Mouse (Mus musculus) midbrain, embryonic 13.5 days (tissue): ENCODE data around the gene Rbm4. TPM values are rescaled to one million over a fixed set of nuclear protein-coding genes. Genes with fewer than 3 reads are reported as not detected.

Experiments
- ATAC-seq: fragments of 200-750 bp; cut with Nextera tagmentation; 2 replicates; pipeline ENCODE4 v1.8.0; 2017; ENCODE audit warnings: mild to moderate bottlenecking, moderate TSS enrichment, moderate library complexity
- H3K27ac ChIP-seq: fragments of 300-500 bp; sonication (generic); 2 replicates; pipeline ENCODE4 v1.5.1; 2015; ENCODE audit warnings: inconsistent platforms, mild to moderate bottlenecking, moderate library complexity
- H3K27me3 ChIP-seq: fragments of 300-500 bp; sonication (generic); 2 replicates; pipeline ENCODE4 v1.6.1; 2015; ENCODE audit warnings: mild to moderate bottlenecking, inconsistent platforms
- H3K36me3 ChIP-seq: fragments of 300-500 bp; sonication (generic); 2 replicates; pipeline ENCODE4 v1.6.1; 2015; ENCODE audit warnings: mild to moderate bottlenecking, inconsistent platforms
- H3K4me1 ChIP-seq: fragments of 300-500 bp; sonication (generic); replicated peaks from 2 replicates; pipeline ENCODE4 v1.6.1; 2015; ENCODE audit warnings: inconsistent platforms
- H3K4me2 ChIP-seq: fragments of 300-500 bp; sonication (generic); replicated peaks from 2 replicates; pipeline ENCODE4 v1.6.1; 2015; ENCODE audit warnings: moderate library complexity, mild to moderate bottlenecking, inconsistent platforms
- H3K4me3 ChIP-seq: fragments of 300-500 bp; sonication (generic); replicated peaks from 2 replicates; pipeline ENCODE4 v1.5.1; 2015; ENCODE audit warnings: mild to moderate bottlenecking, inconsistent platforms
- H3K9ac ChIP-seq: fragments of 300-500 bp; sonication (generic); replicated peaks from 2 replicates; pipeline ENCODE4 v1.6.1; 2015; ENCODE audit warnings: mild to moderate bottlenecking, inconsistent platforms
- H3K9me3 ChIP-seq: fragments of 300-500 bp; sonication (generic); 2 replicates; pipeline ENCODE4 v1.6.1; 2016; ENCODE audit warnings: mild to moderate bottlenecking, inconsistent platforms
- WGBS: fragments of 180-500 bp; shearing (Covaris S2); methylation state at CpG from one replicate; pipeline ENCODE4 v1.1.7; 2015; 5-methylcytosine and 5-hydroxymethylcytosine counted together
- polyA plus RNA-seq: library from polyadenylated mRNA; unstranded; fragments of >200 nt; fragmentation: Nextera tagmentation; extraction: Ambion mirVana; gene quantifications from 2 replicates; pipeline ENCODE4 v1.2.1, GENCODE M21; 2015

The Rbm4 gene
- 117 and 126 TPM in 2 replicates for polyA plus RNA-seq

DNA sequence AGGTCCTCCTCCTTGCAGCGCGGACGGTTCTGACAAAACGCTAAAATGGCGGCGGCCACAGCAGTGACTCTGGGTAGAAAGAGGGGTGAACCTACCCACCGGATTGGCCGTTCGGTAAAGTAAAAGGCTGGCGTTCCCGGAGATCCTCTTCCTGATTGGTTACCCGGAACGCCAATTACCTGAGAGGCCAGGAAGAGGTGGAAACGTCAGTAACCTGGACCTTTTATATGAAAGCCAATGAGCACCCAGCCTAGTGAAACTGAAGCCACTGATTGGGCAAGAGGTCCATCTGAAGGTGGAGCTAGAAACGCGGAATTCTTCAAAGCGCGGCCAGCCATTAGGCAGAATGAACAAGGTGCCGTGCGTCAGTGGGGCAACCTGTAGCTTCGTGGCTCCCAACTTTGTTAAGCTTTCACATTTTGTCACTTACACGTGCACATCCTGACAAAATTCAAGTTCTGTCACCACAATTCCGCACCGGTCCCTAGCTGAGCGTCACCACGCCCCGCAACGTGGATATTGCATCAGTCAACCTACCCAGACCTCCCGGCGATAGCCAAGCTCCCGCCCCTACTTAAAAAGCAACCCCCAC, at the start of gene Rbm4:
Gene Rbm4, minus strand, starts transcription at position 71 of the 592 bp plus-strand sequence.
- ATAC-seq: peak; percentile 99
- peak within 1 kb of the TSS; percentile 81 for H3K4me3 ChIP-seq
- H3K9me3 ChIP-seq: no peaks in the 10 kb centered on the region
- H3K36me3 ChIP-seq: peaks cover 35% of the 10 kb centered on the region
- peak within 1 kb of the TSS; percentile 77 for H3K27ac ChIP-seq
- no peaks in the 10 kb centered on the region for H3K27me3 ChIP-seq
- under 1% methylated on average over 31 of the region's 31 CpGs for WGBS
- H3K4me1 ChIP-seq: peaks cover 49% of the 10 kb centered on the region
- peak within 1 kb of the TSS; percentile 85 for H3K9ac ChIP-seq
- peak within 1 kb of the TSS; percentile 73 for H3K4me2 ChIP-seq

DNA sequence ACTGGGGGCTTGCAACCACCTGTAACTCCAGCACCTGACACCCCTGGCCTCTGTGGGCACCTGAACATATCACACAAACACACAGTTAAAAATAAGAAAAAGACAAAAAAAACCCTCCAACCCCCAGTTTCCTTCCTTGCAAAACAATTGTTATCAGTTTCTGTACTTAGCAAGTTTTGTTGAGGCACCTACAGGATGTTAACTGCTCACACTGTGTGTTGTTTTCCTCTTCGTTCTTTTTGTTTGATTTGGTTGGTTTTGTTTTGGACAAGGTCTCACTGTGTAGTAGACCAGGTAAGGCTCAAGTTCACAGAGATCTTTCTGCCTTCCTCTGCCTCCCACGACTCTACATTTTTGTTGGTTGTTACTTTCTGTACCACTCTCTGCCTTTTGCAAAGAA, 48.9 kb upstream of the Rbm4 start:
- Histone ChIP-seq H3K27ac (no peak overlapping the region), H3K36me3 (no peaks in the 10 kb centered on the region), H3K4me1 (peaks cover 19% of the 10 kb centered on the region), H3K9me3 (no peaks in the 10 kb centered on the region), H3K4me2 (no peak overlapping the region), H3K9ac (no peak overlapping the region), H3K4me3 (no peak overlapping the region), H3K27me3 (peaks cover 31% of the 10 kb centered on the region)
- no peak for ATAC-seq
- WGBS: 74% methylated on average over 2 of the region's 2 CpGs

DNA sequence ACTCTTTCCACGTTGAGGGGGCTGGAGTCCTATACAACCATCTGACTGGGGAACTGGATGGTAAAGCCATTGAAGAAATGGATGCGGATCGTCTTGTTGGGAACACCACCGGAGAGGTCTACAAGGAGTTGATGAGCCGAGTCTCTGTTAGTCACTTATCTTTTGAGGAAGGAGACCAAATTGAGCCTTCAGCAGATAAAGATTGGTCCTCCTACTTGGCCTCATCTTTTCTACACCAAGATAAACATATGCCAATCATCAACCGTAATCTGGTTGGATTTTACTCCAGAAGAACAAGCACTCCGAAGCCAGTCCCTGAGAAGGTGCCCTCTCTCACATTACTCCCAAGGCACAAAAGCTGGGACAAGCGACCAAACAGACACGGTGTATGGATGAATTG, 47.1 kb upstream of the Rbm4 start:
- no peak for ATAC-seq
- Histone ChIP-seq H3K4me1 (peaks cover 19% of the 10 kb centered on the region), H3K27ac (no peak overlapping the region), H3K4me3 (no peak overlapping the region), H3K4me2 (no peak overlapping the region), H3K27me3 (peaks cover 31% of the 10 kb centered on the region), H3K9ac (no peak overlapping the region), H3K9me3 (no peaks in the 10 kb centered on the region), H3K36me3 (no peaks in the 10 kb centered on the region)
- 84% methylated on average over 9 of the region's 9 CpGs for WGBS

DNA sequence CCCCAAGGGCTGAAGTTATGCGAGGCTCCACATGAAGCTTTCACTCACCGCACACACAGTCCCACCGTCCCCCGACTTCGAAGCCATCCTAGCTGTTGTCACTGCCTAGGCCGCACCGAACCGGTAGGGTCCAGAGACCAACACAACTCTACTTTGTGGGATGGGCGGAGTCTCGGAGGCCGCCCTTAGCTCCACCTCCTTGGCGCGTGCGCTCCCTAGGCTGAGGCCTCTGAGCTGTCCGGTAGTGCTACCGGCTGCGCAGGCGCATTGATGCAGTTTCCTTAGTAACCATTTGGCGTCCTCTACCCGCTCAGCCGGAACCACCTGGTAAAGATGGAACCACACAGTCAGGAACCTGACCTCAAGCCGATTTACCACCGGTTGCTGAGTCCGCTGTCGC, 45.4 kb upstream of the Rbm4 start, which contains the start of the genes Ccs and Ccdc87:
Gene Ccs, minus strand, starts transcription at position 184 of the 400 bp plus-strand sequence.
Gene Ccdc87, plus strand, starts transcription at position 218 of the 400 bp plus-strand sequence.
- H3K4me3 ChIP-seq: peak within 1 kb of the TSS; percentile 61
- under 1% methylated on average over 25 of the region's 25 CpGs for WGBS

DNA sequence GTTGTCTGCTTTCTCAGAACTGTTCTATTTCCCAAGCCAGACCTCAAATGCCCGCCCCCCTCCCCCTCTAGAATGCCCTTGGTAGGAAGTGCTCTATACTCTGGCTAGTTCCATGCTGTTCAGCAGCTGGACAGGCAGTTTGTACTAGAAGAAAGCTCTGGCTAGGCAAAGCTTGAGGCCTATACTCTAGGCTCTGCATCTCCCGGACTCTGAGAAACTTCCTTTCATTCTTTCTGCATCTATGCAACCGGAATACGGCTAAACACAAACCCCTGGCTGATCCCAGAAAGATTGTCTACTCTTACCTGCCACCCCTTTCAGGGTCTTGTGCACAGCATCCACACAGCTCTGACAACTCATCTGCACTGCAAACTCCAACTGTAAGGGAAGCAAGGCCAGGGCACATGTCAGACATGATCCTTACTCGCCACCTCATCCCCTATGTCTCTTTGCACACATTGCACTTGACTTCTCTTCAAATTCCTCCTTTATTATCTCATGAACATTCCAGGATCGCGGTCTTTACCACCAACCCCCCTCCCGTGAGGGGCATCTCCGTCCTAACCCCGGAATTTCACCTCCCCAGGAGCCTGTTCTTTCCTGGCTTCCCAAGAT, 44.9 kb upstream of the Rbm4 start:
- 36% methylated on average over 10 of the region's 10 CpGs for WGBS
- peak overlapping the region; percentile 61 for H3K4me3 ChIP-seq
- H3K9me3 ChIP-seq: no peaks in the 10 kb centered on the region
- H3K27me3 ChIP-seq: peaks cover 31% of the 10 kb centered on the region
- no peak overlapping the region for H3K27ac ChIP-seq
- peak overlapping the region; percentile 97 for H3K4me2 ChIP-seq
- peak overlapping the region; percentile 80 for H3K9ac ChIP-seq
- ATAC-seq: no peak
- peaks cover 19% of the 10 kb centered on the region for H3K4me1 ChIP-seq
- H3K36me3 ChIP-seq: no peaks in the 10 kb centered on the region

More for the DNA sequence above, 45.4 kb upstream of the Rbm4 start, which contains the start of the genes Ccs and Ccdc87:
- peaks cover 19% of the 10 kb centered on the region for H3K4me1 ChIP-seq
- H3K27ac ChIP-seq: no peak within 1 kb of the TSS
- H3K4me2 ChIP-seq: peak within 1 kb of the TSS; percentile 97
- peaks cover 31% of the 10 kb centered on the region for H3K27me3 ChIP-seq
- ATAC-seq: peak; percentile 98
- no peaks in the 10 kb centered on the region for H3K36me3 ChIP-seq
- no peaks in the 10 kb centered on the region for H3K9me3 ChIP-seq
- peak within 1 kb of the TSS; percentile 80 for H3K9ac ChIP-seq

DNA sequence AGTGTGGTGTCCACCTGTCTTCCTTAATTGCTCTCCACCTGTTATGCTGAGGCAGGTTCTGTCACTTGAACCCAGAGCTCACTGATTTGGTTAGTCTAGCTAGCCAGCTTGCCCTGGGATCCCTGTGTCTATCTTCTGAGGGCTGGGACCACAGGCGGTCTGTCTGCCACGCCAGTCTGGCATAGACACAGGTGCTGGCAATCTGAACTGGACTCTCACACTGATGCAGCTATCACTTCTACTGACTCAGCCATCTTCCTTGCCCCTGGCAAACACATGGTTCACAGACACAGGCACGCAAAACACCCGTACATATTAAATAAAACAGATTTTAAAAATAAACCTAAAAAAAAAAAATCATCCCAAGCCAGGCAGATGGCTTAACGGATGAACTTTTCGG, 43.3 kb upstream of the Rbm4 start:
- Histone ChIP-seq H3K27ac (no peak overlapping the region), H3K9ac (no peak overlapping the region), H3K36me3 (0 out of 2 replicates have a peak, but pooled peaks cover 4% of the 10 kb centered on the region), H3K4me2 (no peak overlapping the region), H3K4me3 (no peak overlapping the region), H3K4me1 (peaks cover 26% of the 10 kb centered on the region), H3K27me3 (peaks cover 26% of the 10 kb centered on the region), H3K9me3 (no peaks in the 10 kb centered on the region)
- 92% methylated on average over 6 of the region's 6 CpGs for WGBS
- no peak for ATAC-seq

DNA sequence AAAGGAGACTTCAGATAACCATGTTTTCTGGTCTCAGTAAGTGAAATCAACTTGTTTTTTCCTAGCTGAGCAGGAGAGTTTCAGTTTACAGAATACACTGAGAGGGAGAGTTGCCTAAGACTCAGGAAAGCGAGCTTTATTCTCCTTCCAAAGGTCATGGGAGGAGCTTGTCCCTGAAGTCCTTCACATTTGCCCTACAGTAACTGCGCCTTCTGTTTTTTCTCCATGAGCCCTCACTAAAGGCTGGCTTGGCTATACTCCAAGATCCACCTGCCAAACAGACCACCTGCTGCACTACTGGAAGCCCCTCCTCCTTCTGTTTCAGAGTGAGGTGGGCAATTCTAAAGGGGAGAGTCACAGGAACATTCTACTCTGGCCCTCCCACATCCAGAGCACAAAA, 42.4 kb upstream of the Rbm4 start:
- H3K36me3 ChIP-seq: 0 out of 2 replicates have a peak, but pooled peaks cover 5% of the 10 kb centered on the region
- peaks cover 16% of the 10 kb centered on the region for H3K27me3 ChIP-seq
- WGBS: 83% methylated on average over 2 of the region's 2 CpGs
- no peak overlapping the region for H3K4me2 ChIP-seq
- no peak overlapping the region for H3K27ac ChIP-seq
- ATAC-seq: no peak
- H3K9me3 ChIP-seq: no peaks in the 10 kb centered on the region
- peaks cover 26% of the 10 kb centered on the region for H3K4me1 ChIP-seq
- no peak overlapping the region for H3K4me3 ChIP-seq
- no peak overlapping the region for H3K9ac ChIP-seq

DNA sequence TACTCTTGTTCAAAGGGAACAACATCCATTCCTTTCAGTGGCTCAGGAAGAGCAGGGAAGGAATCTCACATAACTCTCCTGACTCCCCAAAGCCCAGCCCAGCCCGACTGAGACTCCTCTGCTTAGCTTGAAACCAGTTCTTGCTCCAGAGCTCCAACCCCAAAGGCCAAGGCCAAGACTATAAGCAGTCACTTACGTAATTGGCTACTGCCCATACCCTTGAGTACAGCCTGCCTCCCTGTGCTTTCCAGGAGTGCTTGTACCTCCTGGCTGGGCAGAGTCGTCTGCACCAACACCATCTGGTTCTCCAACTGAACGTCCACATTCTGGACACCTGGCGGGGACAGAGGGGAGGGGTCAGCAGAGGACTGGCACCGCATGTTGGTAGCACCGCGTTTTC, 40.3 kb upstream of the Rbm4 start:
- H3K27ac ChIP-seq: no peak overlapping the region
- ATAC-seq: no peak
- no peak overlapping the region for H3K4me3 ChIP-seq
- no peaks in the 10 kb centered on the region for H3K9me3 ChIP-seq
- 90% methylated on average over 8 of the region's 8 CpGs for WGBS
- H3K27me3 ChIP-seq: no peaks in the 10 kb centered on the region
- peaks cover 19% of the 10 kb centered on the region for H3K4me1 ChIP-seq
- H3K36me3 ChIP-seq: peaks cover 10% of the 10 kb centered on the region; the same call in 1 of the 2 replicates
- H3K9ac ChIP-seq: no peak overlapping the region
- no peak overlapping the region for H3K4me2 ChIP-seq

DNA sequence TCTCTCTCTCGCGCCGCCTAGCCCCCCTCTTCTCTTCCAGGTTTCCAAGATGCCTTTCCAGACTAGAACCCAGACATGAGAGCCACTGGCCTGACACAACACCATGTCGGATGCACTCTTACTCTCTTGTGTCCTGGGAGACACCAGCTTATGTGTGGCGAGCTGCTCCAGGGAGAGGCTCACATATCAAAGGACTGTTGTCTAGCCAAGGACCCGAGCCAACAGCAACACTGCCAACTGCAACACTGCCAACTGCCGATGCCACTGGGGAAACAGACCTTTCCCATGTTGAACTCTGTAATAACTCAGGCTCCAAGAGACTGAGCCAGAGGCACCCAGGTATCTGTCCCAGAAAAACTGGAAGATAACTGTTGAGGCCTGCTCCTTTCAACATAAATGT, 35.5 kb upstream of the Rbm4 start:
- no peak overlapping the region for H3K4me2 ChIP-seq
- H3K36me3 ChIP-seq: peaks cover 32% of the 10 kb centered on the region
- H3K9ac ChIP-seq: no peak overlapping the region
- no peak for ATAC-seq
- H3K27me3 ChIP-seq: no peaks in the 10 kb centered on the region
- H3K4me1 ChIP-seq: peaks cover 7% of the 10 kb centered on the region
- no peaks in the 10 kb centered on the region for H3K9me3 ChIP-seq
- H3K27ac ChIP-seq: no peak overlapping the region
- 64% methylated on average over 7 of the region's 7 CpGs for WGBS
- no peak overlapping the region for H3K4me3 ChIP-seq

DNA sequence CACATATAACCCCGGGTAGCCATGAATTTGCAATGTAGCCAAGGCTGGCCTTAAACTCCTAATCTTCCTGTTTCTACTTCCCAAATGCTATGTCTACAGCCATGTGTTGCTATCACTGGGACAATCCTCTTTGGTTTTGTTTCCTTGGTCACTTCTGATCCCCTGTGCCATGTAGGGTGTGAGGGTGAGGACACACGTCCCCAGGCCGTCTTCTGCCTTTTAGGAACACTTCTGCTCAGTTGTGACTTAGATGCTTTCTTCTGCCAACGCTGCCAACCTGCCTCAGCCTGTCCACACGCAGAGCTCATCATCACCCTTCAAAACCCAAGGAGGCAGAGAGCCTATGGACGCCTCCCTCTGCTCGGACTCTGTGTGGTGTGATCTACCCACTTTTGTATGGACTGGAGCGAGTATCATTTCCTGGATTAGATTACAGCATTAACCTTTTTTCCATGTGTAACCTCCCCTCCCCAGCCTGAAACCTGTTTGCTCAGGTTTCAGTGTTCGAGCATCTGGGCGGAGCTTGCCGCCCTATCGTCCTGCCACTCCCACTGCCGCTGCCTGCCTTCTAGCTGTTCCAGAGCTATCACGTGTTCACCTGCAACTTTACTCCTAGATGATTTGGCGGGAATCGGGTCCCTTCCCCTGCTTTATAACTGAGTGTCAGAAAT, 34.9 kb upstream of the Rbm4 start:
- no peak overlapping the region for H3K4me3 ChIP-seq
- H3K4me1 ChIP-seq: peaks cover 7% of the 10 kb centered on the region
- H3K9me3 ChIP-seq: no peaks in the 10 kb centered on the region
- no peak overlapping the region for H3K9ac ChIP-seq
- no peak overlapping the region for H3K27ac ChIP-seq
- no peaks in the 10 kb centered on the region for H3K27me3 ChIP-seq
- WGBS: 69% methylated on average over 16 of the region's 16 CpGs
- no peak for ATAC-seq
- H3K36me3 ChIP-seq: peaks cover 32% of the 10 kb centered on the region
- H3K4me2 ChIP-seq: no peak overlapping the region

DNA sequence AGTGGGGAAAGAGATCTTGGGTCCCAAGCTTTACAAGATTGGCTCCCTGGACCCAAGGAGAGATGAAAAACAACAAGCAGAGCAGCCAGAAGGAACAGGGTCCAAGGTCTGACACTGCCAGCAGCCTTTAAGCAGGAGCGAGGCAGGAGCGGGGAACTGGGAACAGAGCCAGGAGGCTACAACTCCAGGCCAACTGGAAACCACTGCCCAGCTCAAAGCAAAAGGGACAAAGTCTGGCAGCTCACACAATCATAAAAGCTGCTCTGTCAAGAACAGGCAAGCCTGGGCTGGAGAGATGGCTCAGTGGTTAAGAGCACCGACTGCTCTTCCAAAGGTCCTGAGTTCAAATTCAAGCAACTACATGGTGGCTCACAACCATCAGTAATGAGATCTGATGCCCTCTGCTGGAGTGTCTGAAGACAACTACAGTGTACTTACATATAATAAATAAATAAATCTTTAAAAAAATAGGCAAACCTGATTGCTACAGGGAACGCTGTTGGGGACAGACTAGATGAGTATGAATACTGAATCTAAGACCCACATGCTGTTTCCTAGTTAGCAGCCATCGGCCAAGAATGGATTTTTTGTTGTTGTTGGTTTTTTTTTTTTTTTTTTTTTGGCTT, 27.1 kb upstream of the Rbm4 start:
- no peak overlapping the region for H3K4me3 ChIP-seq
- H3K36me3 ChIP-seq: peaks cover 17% of the 10 kb centered on the region
- no peaks in the 10 kb centered on the region for H3K27me3 ChIP-seq
- WGBS: 85% methylated on average over 5 of the region's 5 CpGs
- no peak overlapping the region for H3K4me2 ChIP-seq
- no peak overlapping the region for H3K9ac ChIP-seq
- no peak overlapping the region for H3K27ac ChIP-seq
- H3K4me1 ChIP-seq: no peaks in the 10 kb centered on the region
- no peak for ATAC-seq
- peaks cover under 1% of the 10 kb centered on the region; the same call in 1 of the 2 replicates for H3K9me3 ChIP-seq
